Comparison of ENCODE assay signal across 9 mouse cellular contexts in the genomic region with DNA sequence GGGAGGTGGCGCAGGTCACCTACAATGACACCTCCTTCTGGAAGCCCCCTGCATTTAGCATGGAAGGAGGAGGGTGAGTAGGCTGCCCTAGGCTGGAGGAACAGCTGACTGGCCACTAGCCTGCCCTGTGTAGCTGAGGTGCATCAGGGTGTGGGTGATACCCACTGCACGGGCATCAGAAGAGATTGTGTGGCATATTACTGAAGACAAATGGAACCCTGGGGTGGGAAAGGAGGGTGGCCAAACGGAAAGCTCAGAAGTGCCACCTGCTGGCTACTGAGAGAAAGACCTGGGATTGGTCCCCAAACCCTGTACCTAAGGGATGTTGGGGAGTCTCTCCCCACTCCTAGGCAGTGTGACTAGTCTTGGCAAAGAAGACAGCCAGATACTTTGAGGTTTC. TPM values are rescaled to one million over a fixed set of nuclear protein-coding genes. Genes with fewer than 3 reads are reported as not detected.
A peak's percentile ranks its signal among the peaks of the same experiment; 100 is the strongest.
DNase-seq lines count a peak whose midpoint lies in the region; ATAC-seq lines count a peak whose summit lies in the region.
"Had no signal": no experiment of that assay in that cellular context is flagged by ENCODE, and none has a peak within 500 bp of the region (broad histone marks: within the 10 kb centered on the region; RNA-seq: fewer than 3 reads in every experiment).

No protein-coding gene starts in this region.

- peak; percentile 64 for ATAC-seq in midbrain, embryonic 12.5 days (ENCODE audit: low FRiP score, low read depth)

- 25% methylated on average over 3 of the region's 3 CpGs for WGBS in limb, embryonic 10.5 days
- 29% methylated on average over 3 of the region's 3 CpGs for WGBS in midbrain, embryonic 12.5 days

- H3K4me2 ChIP-seq in midbrain, embryonic 12.5 days (replicated peaks), result peak overlapping the region; percentile 51; the same call in 1 of the 2 replicates

- H3K9me3 ChIP-seq in limb, embryonic 10.5 days (replicated peaks), result no peaks in the 10 kb centered on the region
- H3K9me3 ChIP-seq in midbrain, embryonic 12.5 days, result no peaks in the 10 kb centered on the region
- H3K9me3 ChIP-seq: embryonic facial prominence, embryonic 12.5 days had no signal

- no peak overlapping the region for H3K9ac ChIP-seq in midbrain, embryonic 12.5 days (replicated peaks)
- H3K9ac ChIP-seq: embryonic facial prominence, embryonic 12.5 days had no signal

- H3K4me3 ChIP-seq in limb, embryonic 10.5 days, result peak overlapping the region; percentile 42; the same call in 1 of the 2 replicates
- no peak overlapping the region for H3K4me3 ChIP-seq in midbrain, embryonic 12.5 days

- H3K27me3 ChIP-seq in limb, embryonic 10.5 days (ENCODE audit: low read depth, poor library complexity, severe bottlenecking), result peaks cover 11% of the 10 kb centered on the region
- peaks cover 27% of the 10 kb centered on the region for H3K27me3 ChIP-seq in midbrain, embryonic 12.5 days
- H3K27me3 ChIP-seq: embryonic facial prominence, embryonic 12.5 days had no signal

- peaks cover 11% of the 10 kb centered on the region for H3K4me1 ChIP-seq in limb, embryonic 10.5 days
- H3K4me1 ChIP-seq in midbrain, embryonic 12.5 days, result peaks cover 18% of the 10 kb centered on the region

- DNase-seq in urinary bladder, postnatal 25 days (ENCODE audit: low spot score), result peak; percentile 46
- no peak for DNase-seq in urinary bladder, postnatal 10 days (ENCODE audit: low spot score)
- peak; percentile 79 for DNase-seq in cerebellum, adult 9-10 months
- peak; percentile 49 for DNase-seq in gastrocnemius, postnatal 10 days
- peak; percentile 10 for DNase-seq in kidney, adult 11 months
- peak; percentile 51 for DNase-seq in limb, embryonic 10.5 days (ENCODE audit: low spot score)
- peak; percentile 57 for DNase-seq in testis, postnatal 10 days (ENCODE audit: low spot score)

- H3K36me3 ChIP-seq in limb, embryonic 10.5 days, result no peaks in the 10 kb centered on the region
- no peaks in the 10 kb centered on the region for H3K36me3 ChIP-seq in midbrain, embryonic 12.5 days
- H3K36me3 ChIP-seq: embryonic facial prominence, embryonic 12.5 days had no signal

- no peak overlapping the region for H3K27ac ChIP-seq in limb, embryonic 10.5 days
- no peak overlapping the region for H3K27ac ChIP-seq in midbrain, embryonic 12.5 days (replicated peaks)
- H3K27ac ChIP-seq: embryonic facial prominence, embryonic 12.5 days had no signal

RNA-seq across cellular contexts. Expression of gene Ccne1, which starts 33.6 kb away (rescaled TPM):
- 1 to 10 TPM; 3.1 to 8.2 TPM for total RNA-seq in gastrocnemius, postnatal 10 days (2021)
- 158 and 194 TPM in 2 replicates for polyA plus RNA-seq in limb, embryonic 10.5 days (2016; fragmentation: Nextera tagmentation; extraction: Ambion mirVana)
- polyA plus RNA-seq in midbrain, embryonic 12.5 days (2016; fragmentation: Nextera tagmentation; extraction: Ambion mirVana), result 36.7 and 37.5 TPM in 2 replicates

RNA-seq across cellular contexts. Expression of gene Uri1, which starts 50.4 kb away (rescaled TPM):
- total RNA-seq in gastrocnemius, postnatal 10 days (2021), result 10 to 100 TPM; 35.3 to 41.8 TPM
- polyA plus RNA-seq in limb, embryonic 10.5 days (2016; fragmentation: Nextera tagmentation; extraction: Ambion mirVana), result 39.1 and 41.7 TPM in 2 replicates
- 44.4 and 46.6 TPM in 2 replicates for polyA plus RNA-seq in midbrain, embryonic 12.5 days (2016; fragmentation: Nextera tagmentation; extraction: Ambion mirVana)
